Mouse (Mus musculus) right cerebral cortex, postnatal 36 days (tissue): Measurements from ENCODE around the gene Prss57.
A peak's percentile ranks its signal among the peaks of the same experiment; 100 is the strongest.
"Not testable (repeated sequence)": the region's sequence is repeated elsewhere in the genome, so short reads cannot be mapped to it uniquely, and the experiment has no call there.

Source experiments
- DNase-seq, 2 experiments: peaks; one replicate each; pipeline ENCODE4 v3.0.0; 2022; ENCODE audit warnings: low spot score in 2 of 2, mixed read lengths in 1 of 2

The Prss57 gene

DNA sequence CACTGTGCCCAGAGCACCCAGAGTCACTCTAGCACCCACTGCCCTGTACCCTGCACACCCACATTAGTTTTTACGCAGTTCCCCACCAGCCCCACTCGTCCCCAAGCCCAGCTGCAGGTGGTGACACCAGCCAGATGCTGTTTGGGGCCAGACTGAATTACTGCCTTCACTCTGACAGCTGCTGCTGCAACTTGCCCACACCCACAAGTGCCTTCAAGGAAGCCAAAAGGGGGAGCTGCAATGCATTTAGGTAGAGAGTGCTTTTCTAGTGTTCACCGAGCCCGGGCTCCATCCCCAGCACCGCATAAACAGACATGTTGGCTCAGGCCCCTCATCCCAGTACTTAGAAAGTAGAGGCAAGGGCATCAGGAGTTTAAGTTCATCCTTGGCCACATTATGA lies 8.8 kb downstream of the Prss57 start:
- DNase-seq = no peak

DNA sequence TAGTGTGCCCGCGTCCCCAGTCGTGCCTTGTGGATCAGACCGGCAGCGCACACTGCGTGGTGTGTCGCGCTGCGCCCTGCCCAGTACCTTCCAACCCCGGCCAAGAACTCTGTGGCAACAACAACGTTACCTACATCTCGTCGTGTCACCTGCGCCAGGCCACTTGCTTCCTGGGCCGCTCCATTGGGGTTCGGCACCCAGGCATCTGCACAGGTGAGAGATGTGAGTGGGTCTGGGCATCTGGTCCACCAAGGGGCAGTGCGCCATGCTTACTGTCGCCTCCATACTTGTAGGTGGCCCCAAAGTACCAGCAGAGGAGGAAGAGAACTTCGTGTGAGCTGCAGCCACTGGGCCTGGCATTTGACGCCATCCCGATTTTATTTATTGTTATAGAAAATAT lies 9.6 kb downstream of the Prss57 start:
- no peak for DNase-seq

DNA sequence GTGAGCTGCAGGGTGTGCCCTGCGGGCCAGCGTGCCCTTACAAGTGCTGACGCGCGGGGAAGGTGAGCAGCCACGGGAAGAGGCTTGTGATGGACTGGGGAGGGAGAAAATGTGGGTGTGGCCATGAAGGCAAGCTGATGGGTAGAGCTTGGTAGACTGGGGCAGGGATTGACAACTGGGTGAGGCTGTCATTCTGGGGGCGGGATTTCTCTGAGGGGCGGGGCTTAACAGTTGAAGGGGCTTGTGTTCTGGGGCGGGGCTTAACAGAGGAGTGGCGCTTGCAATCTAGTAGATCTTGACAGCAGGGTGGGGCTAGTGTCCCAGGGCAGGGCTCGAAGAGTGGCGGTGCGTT lies 10.1 kb downstream of the Prss57 start:
- DNase-seq = no peak

DNA sequence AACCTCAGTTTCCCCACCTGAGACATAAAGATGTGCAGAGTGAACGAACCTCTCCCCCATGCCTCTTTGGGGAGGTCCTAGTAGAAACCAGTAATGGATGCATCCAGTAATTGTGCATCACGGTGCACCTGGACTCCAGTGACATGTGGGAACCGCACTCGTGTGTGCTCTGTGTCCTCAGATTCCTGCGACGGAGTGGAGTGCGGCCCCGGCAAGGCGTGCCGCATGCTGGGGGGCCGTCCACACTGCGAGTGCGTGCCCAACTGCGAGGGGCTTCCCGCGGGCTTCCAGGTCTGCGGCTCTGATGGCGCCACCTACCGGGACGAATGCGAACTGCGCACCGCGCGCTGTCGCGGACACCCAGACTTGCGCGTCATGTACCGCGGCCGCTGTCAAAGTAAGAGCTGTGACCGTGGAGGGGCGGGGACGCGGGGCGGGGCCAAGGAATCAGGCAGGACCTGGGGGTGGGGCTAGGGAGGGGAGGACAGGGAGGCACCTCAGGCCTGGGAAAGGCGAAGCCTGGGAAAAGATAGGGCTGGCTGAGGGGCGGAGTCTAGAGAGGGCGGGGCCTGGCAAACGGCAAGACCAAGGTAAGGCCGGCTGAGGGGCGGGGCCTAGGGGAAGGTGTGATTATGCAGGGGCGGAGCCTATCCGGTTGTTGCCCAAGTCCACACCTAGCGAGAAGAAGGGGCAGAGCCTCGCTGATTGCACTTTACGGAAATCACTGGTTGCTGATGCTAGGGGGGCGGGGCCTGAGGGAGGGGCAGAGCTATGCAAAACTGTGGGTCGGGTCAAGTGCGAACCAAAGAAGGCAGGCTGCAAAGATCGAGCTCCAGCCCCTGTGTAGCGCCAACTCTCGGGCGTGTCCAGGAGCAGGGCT lies 10.7 kb downstream of the Prss57 start:
- peak; percentile 96 to 98 for DNase-seq

DNA sequence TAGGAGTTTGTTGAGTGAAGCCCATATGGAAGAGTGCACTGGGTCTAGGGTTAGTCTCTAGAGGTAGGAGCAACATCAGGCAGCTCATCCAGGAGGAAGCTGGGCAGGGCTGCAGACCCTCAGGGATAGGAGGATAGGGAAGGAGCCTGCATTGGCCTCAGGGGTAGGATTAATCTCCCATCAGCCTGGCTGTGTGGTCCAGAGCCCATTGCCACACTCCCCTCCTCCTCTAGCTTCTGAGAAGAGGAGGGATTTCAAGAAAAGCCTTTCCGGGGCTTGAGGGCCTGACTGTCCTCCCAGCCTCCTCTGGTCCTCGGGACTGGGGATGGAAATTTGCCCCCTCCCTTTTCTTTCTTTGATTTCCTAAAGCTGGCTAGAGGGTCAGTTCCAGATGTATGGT lies 11.6 kb downstream of the Prss57 start:
- no peak for DNase-seq

DNA sequence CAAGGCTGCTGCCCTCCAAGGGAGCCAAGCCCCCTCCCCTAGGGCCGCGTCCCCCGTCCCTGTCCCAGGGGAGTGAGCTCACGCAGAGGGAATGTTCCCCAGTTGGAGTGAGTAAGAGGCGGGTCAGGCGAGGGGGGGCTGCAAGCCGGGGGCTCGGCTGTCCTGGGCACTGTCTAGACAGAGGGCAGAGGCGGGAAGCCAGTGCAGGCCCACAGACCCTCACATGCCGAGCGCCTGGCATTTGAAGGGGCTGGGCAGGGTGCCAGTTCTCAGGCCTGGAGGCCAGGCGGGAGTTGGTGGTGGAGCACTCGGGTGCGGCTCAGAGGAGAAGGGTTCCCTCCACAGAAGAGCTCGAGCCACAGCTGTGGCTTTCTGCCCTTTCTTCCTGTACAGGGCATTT lies 12.8 kb downstream of the Prss57 start:
- DNase-seq = no peak

DNA sequence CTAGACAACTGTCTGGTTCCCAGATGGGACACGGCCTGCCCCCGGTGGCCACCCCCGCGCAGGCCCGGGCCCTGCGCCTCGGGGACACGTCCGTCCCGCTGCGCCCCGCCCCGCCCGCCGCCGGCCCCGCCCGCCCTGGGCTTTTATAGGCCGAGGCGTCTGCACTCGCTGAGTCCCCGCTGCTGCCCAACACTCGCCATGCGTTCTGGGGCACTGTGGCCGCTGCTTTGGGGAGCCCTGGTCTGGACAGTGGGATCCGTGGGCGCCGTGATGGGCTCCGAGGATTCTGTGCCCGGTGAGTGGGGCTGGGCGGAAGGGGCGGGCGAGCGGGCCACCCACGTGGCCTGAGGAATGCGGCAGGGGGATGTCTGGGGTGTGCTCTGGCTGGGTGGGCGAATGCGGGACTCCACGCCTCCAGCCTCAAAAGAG lies 13.6 kb downstream of the Prss57 start, which contains the start of gene Fstl3:
Gene Fstl3, plus strand, starts transcription at position 170 of the 429 bp plus-strand sequence.
- no peak for DNase-seq

DNA sequence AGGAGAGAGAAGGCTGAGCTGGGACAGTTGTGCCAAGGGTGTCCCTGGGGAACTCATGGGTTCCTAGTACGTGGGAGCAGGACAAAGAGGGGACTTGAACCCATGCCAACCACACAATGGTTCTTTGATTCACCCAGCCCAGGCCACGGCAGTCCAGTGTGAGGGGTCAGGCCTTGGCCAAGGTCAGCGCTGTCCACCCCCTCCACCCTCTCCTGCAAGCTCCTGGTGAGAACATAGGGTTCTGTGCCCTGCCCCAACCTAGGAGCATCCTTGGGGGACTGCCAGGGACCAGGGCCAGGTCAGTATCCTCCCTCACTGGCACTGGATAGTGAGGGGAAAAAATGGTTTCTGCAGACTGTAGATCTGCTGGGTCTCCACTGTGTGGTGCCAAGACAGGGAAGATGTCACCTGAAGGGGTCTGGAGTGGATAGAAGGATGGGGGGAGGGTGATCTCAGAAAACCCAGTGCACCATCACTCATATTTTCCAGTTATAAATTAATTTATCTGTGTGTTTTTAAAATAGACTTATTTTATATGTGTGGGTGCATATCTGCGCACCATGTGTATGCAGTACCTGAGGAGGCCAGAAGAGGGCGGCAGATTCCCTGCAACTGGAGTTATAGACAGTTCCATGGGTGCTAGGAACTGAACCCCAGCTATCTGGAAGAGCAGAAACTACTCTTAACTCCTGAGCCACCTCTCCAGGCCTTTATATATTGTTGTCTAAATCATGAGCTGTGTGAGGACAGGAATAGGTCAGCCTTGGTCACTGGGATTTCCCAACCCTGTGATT lies 16.1 kb downstream of the Prss57 start:
- DNase-seq = no peak

DNA sequence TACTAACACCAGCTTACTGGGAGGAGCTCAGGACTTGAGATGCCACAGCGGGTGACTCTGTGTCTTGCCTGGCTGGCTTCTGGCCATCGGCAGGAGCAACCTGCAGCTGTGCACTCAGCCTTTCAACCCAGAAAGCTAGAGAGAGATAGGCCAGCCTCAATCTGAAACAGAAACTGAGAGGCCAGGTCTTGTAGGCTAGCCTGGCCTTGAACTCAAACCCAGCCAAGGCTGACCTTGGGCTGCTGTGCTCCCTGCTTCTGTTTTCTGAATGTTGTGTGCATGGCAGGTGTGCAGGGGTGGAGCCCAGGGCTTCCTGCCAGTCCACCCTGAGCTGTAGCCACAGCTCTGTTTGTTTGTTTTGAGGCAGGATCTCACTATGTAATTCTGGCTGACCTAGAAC lies 17.6 kb downstream of the Prss57 start:
- no peak for DNase-seq

DNA sequence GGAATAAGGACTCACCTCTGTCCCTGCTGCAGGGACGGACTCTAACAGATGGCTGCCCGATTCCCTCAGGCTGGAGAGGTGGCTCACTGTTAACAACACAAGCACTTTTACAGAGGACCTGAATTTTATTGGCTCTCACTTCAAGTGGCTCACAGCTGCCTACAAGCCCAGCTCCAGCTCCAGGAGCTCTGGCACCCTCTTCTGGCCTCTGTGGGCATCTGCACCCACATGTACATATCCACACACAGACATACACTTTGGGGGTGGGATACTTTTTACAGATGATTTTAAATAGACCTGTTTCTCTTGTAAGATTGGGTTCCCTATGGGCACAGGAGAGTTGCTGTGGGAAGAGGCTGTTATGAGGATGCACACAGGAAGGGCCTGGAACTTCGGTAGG lies 18.4 kb downstream of the Prss57 start:
- no peak for DNase-seq

DNA sequence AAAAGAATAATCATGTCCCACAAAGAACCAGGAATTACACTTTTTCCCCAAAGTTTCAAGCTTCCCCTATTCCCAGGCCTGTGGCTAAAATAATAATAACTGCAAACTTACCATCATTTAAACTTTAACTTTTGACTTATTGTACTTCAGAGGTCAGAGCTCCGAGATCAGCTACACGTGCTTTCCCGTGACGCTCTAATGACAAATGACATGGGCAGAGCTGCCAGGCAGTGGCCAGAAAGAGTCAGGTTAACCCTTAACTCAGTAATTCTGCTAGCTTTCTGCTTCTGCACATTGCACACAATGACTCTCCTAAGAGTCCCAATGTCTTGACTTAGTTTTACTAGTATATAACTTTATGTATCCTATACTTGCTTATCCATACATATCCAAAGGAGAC lies 21.4 kb downstream of the Prss57 start:
- DNase-seq = no peak

DNA sequence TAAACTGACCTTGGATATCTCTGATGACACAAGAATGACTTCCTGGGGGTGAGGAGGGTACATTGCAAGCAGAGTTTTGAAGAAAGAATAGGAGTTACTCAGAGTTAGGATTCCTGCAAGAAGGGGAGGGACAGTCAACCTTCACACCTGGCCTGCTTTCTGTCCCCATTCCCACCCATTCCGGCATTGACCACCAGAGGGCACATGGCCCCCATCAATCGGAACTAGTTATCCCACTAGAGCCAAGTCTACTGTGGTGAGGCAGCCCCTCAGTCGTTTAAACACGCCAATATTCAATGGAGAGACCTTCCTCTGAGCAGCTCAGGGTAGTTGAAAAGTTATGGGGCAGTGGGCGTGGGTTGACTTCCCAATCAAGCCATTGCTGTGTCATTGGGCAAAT lies 22.4 kb downstream of the Prss57 start:
- peak; percentile 55 for DNase-seq

DNA sequence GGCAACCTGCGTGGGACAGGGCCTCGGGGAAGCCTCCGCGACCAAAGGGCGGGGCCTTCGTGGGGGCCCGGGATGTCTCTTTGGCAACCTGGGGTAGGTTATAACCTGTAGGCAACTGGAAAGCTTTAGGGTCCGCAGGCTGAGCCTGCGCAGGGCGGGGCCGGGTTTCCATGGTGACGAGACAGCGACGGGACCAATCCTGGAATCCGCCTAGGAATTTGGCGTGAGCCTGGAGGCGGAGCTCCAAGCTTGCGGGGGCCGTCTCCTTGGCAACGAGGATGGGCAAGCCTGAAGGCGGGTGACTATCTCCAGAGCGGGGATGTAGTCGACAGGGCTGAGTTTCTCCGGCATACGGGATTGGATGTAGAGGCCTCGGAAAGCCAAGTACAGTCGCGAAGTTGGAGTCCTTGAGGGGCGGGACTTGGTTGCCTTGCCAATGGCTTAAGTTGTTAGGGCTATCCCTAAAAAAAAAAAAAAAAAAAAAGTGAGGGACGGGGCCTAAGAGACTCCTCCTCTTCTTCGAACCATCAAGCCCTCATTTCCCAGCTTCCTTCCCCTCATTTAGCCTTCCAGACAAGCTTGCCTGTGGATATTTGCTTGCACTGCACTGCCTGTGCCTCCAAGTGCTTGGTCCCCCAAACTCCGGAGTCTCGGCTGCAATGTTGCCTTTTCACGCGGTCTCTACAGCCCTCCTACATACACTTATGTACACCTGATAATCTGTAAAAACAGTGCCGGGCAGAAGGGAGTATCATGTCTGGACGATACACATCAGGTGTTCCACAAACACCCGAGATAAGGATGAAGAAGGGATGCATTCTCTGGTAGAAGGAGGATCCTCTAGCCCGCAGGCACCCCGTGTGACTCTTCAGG lies 23.2 kb downstream of the Prss57 start:
- DNase-seq = peak; percentile 95 to 98

DNA sequence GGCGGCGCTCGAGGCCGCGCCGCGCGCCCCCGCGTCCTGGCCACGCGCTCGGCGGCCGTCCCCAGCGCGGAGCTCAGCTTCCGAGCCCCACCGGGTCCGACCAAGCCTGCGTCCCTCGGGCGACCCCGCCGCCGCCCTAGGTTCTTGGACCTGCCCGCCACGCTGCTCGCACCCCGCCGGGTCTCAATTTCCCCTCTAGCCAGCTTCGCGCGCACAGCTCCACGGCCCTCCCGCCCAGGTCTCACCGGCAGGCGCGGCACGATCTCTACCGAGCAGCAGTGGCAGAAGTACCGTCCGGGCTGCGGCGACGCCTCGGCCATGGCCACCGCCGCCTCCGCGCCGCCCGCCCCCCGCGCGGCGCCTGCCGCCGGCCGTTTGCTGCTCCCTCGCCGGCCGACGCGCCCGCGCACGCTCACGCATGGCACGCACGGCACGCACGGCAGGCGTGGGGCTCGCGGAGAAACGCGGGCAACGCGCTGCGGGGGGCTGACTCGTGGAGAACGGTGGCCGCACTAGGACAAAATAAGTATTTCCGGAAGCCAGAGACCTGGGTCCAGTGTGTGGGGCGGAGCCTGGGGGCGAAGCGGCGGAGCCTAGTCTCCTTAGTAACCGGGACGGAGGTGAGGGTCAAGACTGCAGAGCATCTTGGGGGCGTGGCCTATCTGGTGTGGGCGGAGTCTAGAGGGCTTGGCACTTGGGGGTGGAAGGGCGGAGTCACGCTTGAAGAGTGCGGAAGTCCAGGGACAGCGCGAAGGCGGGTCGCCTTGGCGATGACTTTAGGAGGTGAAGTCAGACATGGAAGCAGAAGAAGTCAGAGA lies 24.0 kb downstream of the Prss57 start, which contains the start of gene Rnf126:
Gene Rnf126, minus strand, starts transcription at position 445 of the 818 bp plus-strand sequence.
- peak; percentile 97 for DNase-seq

DNA sequence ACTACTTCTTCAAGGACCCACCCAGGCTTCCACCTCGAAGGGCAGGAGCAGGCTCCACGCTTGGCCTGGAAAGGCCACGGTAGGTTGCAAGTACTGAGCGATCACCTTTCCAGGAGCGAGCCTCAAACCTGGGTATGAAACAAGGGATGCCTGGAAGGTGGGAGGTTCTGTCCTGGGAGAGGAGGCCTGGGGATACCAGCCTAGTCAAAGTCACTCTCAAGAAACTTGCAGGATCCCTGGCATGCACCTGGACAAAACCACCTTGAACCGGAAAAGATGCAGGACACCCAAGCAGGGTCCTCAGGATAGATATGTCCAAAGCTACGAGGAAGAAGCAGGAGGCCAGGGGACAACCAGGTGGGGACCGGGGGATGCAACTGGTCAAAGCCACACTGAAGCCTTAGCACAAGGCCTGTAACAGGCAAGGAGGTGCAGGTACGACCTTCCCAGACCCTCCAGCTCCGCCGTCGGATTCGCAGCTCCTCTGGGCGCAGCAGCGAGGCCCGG lies 24.7 kb downstream of the Prss57 start:
- no peak for DNase-seq

DNA sequence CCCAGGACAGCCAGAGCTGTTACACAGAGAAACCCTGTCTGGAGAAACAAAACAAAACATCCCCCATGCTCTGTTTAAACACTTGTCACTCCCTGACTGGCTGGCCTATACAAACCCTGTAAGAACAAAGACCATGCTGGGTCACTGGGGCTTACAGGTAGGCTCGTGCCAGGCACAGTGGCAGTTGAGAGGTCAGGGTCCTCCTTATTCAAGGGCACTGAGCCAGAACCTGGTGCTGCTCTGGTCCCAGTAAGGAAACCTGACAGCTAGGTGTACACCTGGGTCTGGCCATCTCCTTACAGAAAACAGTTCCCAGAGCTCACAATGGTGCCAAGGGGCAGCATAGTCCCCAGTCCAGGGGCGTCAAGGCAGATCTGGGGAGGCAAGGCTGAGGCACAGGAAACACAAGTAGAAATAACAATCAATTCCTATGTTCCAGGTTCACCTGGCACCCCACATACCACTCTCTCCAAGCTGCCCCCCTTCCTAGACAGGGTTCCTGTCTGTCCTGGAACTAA lies 25.5 kb downstream of the Prss57 start:
- DNase-seq = no peak

DNA sequence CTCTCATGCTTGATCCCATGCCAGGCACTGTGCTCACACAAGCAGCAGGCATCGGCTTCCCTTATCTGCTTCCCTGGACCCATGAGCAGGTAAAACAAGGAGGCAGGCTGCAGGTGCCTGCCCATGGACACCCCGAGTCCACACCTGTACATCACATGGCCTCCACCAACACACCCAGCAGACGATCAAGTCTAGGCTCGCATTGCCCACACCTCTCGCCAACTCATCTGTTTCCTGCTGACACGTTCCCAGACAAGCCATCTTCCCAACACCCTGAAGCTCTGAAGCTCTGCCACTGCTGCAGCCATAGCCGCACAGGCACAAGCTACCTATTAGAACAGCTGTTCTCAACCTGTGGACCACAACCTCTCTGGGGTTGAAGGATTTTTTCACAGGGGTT lies 26.5 kb downstream of the Prss57 start:
- DNase-seq = no peak

DNA sequence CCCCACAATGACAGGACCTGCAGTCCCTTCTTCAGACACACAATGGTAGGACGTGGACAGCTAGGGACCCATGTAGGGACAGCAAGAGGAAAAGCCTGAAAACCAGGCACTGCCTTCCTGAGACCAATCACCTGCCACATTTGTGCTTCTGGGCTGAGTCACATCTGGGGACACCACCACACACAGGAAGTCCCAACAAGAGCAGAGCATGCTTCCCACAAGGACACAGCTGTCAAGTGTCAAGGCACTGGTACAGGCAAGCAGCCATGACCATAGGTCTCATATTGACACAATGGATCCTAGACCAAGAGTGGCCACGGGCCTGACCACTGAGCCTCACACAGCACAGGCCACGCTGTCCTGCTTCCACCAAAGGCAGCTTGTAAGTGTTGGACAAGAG lies 27.9 kb downstream of the Prss57 start:
- DNase-seq = no peak

DNA sequence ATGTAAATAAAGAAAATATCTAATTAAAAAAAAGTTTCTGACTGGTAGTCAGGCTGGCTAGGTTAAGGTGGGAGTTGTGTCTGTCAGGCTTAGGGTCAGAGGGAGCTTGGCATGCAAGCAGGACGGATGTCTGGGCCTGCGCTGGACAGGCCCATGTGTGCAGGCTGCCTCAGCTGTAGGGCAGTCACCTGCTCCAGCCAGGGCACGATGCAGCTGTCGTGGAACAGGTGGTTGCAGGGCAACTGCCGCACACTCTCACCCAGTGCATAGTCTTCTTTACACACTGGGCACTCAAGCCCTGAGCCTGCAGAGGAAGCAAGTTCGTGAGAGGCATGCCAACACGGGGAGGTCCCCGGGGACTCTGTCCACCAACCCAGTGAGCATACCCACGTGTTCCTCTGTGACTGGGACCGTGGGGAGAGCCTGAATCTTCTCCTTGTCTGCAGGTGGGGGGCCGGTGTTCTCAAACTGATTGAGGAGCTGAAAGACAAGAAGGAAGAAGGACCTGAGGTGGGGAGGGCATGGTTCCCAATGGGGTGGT lies 30.1 kb downstream of the Prss57 start:
- no peak for DNase-seq

DNA sequence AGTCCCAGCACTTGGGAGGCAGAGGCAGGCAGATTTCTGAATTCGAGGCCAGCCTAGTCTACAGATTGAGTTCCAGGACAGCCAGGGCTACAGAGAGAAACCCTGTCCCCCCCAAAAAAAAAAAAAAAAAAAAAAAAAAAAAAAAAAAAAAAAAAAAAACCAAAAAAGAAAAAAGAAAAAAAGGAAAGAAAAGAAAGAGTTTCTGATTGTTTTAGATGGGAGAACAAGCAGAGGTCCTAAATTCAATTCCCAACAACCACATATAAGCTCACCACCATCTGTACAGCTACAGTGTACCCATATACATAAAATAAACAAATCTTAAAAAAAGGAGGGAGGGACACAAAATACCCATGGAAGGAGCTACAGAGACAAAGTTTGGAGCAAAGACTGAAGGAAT lies 31.1 kb downstream of the Prss57 start:
- not testable (repeated sequence) for DNase-seq
